Mouse (Mus musculus): ENCODE measurements around the gene Frs2. TPM values are rescaled to one million over a fixed set of nuclear protein-coding genes. Genes with fewer than 3 reads are reported as not detected.
A peak's percentile ranks its signal among the peaks of the same experiment; 100 is the strongest.
"Not testable (repeated sequence)": the region's sequence is repeated elsewhere in the genome, so short reads cannot be mapped to it uniquely, and the experiment has no call there.

The Frs2 gene
- polyA plus RNA-seq, 1 experiment: 8.8 TPM

- Histone ChIP-seq H3K4me3 (replicated peaks; ENCODE audit: control insufficient read depth, low read depth, low read length) (no peak overlapping the region), H3K4me1 (ENCODE audit: control insufficient read depth, insufficient read depth, low read length) (no peaks in the 10 kb centered on the region; the same call in 1 of the 2 replicates), H3K27ac (ENCODE audit: control insufficient read depth, insufficient read depth, low read depth, low read length, poor library complexity) (no peak overlapping the region)
- WGBS: 62% methylated on average over 14 of the region's 14 CpGs
- TF ChIP-seq CTCF (IDR thresholded peaks at IDR 0.05; ENCODE audit: control insufficient read depth, insufficient read depth, low read length): no peak
- TF ChIP-seq POLR2A (IDR thresholded peaks at IDR 0.05; ENCODE audit: borderline replicate concordance, control insufficient read depth, low read depth, low read length): no peak
These were observed 106.0 kb downstream of the Frs2 start for GRCm38 (mm10) chr10:117042295-117042694.

- WGBS: 67% methylated on average over 6 of the region's 6 CpGs
- TF ChIP-seq POLR2A (IDR thresholded peaks at IDR 0.05; ENCODE audit: borderline replicate concordance, control insufficient read depth, low read depth, low read length) (no peak), CTCF (IDR thresholded peaks at IDR 0.05; ENCODE audit: control insufficient read depth, insufficient read depth, low read length) (no peak)
- Histone ChIP-seq H3K27ac (ENCODE audit: control insufficient read depth, insufficient read depth, low read depth, low read length, poor library complexity) (no peak overlapping the region), H3K4me3 (replicated peaks; ENCODE audit: control insufficient read depth, low read depth, low read length) (no peak overlapping the region), H3K4me1 (ENCODE audit: control insufficient read depth, insufficient read depth, low read length) (no peaks in the 10 kb centered on the region; the same call in 1 of the 2 replicates)
These were observed 108.0 kb downstream of the Frs2 start for GRCm38 (mm10) chr10:117040355-117040754.

- 5% methylated on average over 8 of the region's 8 CpGs for WGBS
These were observed 114.5 kb downstream of the Frs2 start for GRCm38 (mm10) chr10:117033785-117034184.

GRCm38 (mm10) chr10:117031160-117031559, 117.2 kb downstream of the Frs2 start:
- Histone ChIP-seq H3K27ac (ENCODE audit: control insufficient read depth, insufficient read depth, low read depth, low read length, poor library complexity) (no peak overlapping the region), H3K4me1 (ENCODE audit: control insufficient read depth, insufficient read depth, low read length) (0 out of 2 replicates have a peak, but pooled peaks cover 1% of the 10 kb centered on the region), H3K4me3 (replicated peaks; ENCODE audit: control insufficient read depth, low read depth, low read length) (no peak overlapping the region)
- no peak for TF ChIP-seq CTCF (IDR thresholded peaks at IDR 0.05; ENCODE audit: control insufficient read depth, insufficient read depth, low read length)
- TF ChIP-seq POLR2A (IDR thresholded peaks at IDR 0.05; ENCODE audit: borderline replicate concordance, control insufficient read depth, low read depth, low read length): no peak
- WGBS: 79% methylated on average over 3 of the region's 3 CpGs

More at GRCm38 (mm10) chr10:117033785-117034184, 114.5 kb downstream of the Frs2 start:
- 0 out of 2 replicates have a peak, but pooled peaks cover 1% of the 10 kb centered on the region for H3K4me1 ChIP-seq (ENCODE audit: control insufficient read depth, insufficient read depth, low read length)
- H3K27ac ChIP-seq (ENCODE audit: control insufficient read depth, insufficient read depth, low read depth, low read length, poor library complexity): no peak overlapping the region
- TF ChIP-seq POLR2A (IDR thresholded peaks at IDR 0.05; ENCODE audit: borderline replicate concordance, control insufficient read depth, low read depth, low read length) (no peak), CTCF (IDR thresholded peaks at IDR 0.05; ENCODE audit: control insufficient read depth, insufficient read depth, low read length) (peak; percentile 79)
- H3K4me3 ChIP-seq (replicated peaks; ENCODE audit: control insufficient read depth, low read depth, low read length): no peak overlapping the region

GRCm38 (mm10) chr10:117026176-117026575, 122.2 kb downstream of the Frs2 start:
- 71% methylated on average over 8 of the region's 8 CpGs for WGBS
- TF ChIP-seq CTCF (IDR thresholded peaks at IDR 0.05; ENCODE audit: control insufficient read depth, insufficient read depth, low read length): no peak
- H3K4me1 ChIP-seq (ENCODE audit: control insufficient read depth, insufficient read depth, low read length): 0 out of 2 replicates have a peak, but pooled peaks cover under 1% of the 10 kb centered on the region
- no peak overlapping the region for H3K27ac ChIP-seq (ENCODE audit: control insufficient read depth, insufficient read depth, low read depth, low read length, poor library complexity)
- no peak overlapping the region for H3K4me3 ChIP-seq (replicated peaks; ENCODE audit: control insufficient read depth, low read depth, low read length)

GRCm38 (mm10) chr10:117025776-117026175, 122.6 kb downstream of the Frs2 start:
- not testable (repeated sequence) for H3K27ac ChIP-seq (ENCODE audit: control insufficient read depth, insufficient read depth, low read depth, low read length, poor library complexity); H3K4me3 ChIP-seq (replicated peaks; ENCODE audit: control insufficient read depth, low read depth, low read length); H3K4me1 ChIP-seq (ENCODE audit: control insufficient read depth, insufficient read depth, low read length)

- TF ChIP-seq CTCF (IDR thresholded peaks at IDR 0.05; ENCODE audit: control insufficient read depth, insufficient read depth, low read length) (no peak), POLR2A (IDR thresholded peaks at IDR 0.05; ENCODE audit: borderline replicate concordance, control insufficient read depth, low read depth, low read length) (no peak)
- 39% methylated on average over 16 of the region's 16 CpGs for WGBS
- Histone ChIP-seq H3K27ac (ENCODE audit: control insufficient read depth, insufficient read depth, low read depth, low read length, poor library complexity) (no peak overlapping the region), H3K4me1 (ENCODE audit: control insufficient read depth, insufficient read depth, low read length) (no peaks in the 10 kb centered on the region), H3K4me3 (replicated peaks; ENCODE audit: control insufficient read depth, low read depth, low read length) (no peak overlapping the region)
These were observed 124.6 kb downstream of the Frs2 start for GRCm38 (mm10) chr10:117023693-117024092.

- Histone ChIP-seq H3K4me1 (ENCODE audit: control insufficient read depth, insufficient read depth, low read length) (no peaks in the 10 kb centered on the region), H3K4me3 (replicated peaks; ENCODE audit: control insufficient read depth, low read depth, low read length) (no peak overlapping the region), H3K27ac (ENCODE audit: control insufficient read depth, insufficient read depth, low read depth, low read length, poor library complexity) (no peak overlapping the region)
- 75% methylated on average over 21 of the region's 21 CpGs for WGBS
- TF ChIP-seq CTCF (IDR thresholded peaks at IDR 0.05; ENCODE audit: control insufficient read depth, insufficient read depth, low read length) (no peak), POLR2A (IDR thresholded peaks at IDR 0.05; ENCODE audit: borderline replicate concordance, control insufficient read depth, low read depth, low read length) (no peak)
These were observed 127.1 kb downstream of the Frs2 start for GRCm38 (mm10) chr10:117021020-117021754.

Other genes with a start within 250 kb of the Frs2 start
- 8.9 and 10.7 TPM in 2 replicates for gene Rab3ip, start 197.8 kb downstream of the Frs2 start, polyA plus RNA-seq (2011; ENCODE audit: insufficient read depth, insufficient read length, low replicate concordance, missing spikeins)
- not detected in 2 replicates for gene Gm10271, start 175.9 kb downstream of the Frs2 start, polyA plus RNA-seq (2011; ENCODE audit: insufficient read depth, insufficient read length, low replicate concordance, missing spikeins)
- not detected in 2 replicates for gene Best3, start 162.2 kb downstream of the Frs2 start, polyA plus RNA-seq (2011; ENCODE audit: insufficient read depth, insufficient read length, low replicate concordance, missing spikeins)
- gene Lrrc10, start 103.2 kb downstream of the Frs2 start, polyA plus RNA-seq (2011; ENCODE audit: insufficient read depth, insufficient read length, low replicate concordance, missing spikeins): not detected in 2 replicates
- 70.5 and 126 TPM in 2 replicates for gene Cct2, start 84.7 kb downstream of the Frs2 start, polyA plus RNA-seq (2011; ENCODE audit: insufficient read depth, insufficient read length, low replicate concordance, missing spikeins)
- 53.4 and 59.1 TPM in 2 replicates for gene Yeats4, start 76.0 kb upstream of the Frs2 start, polyA plus RNA-seq (2011; ENCODE audit: insufficient read depth, insufficient read length, low replicate concordance, missing spikeins)
- not detected in 2 replicates for gene 9530003J23Rik, start 90.2 kb upstream of the Frs2 start, polyA plus RNA-seq (2011; ENCODE audit: insufficient read depth, insufficient read length, low replicate concordance, missing spikeins)
- 276 and 1,158 TPM in 2 replicates for gene Lyz2, start 133.8 kb upstream of the Frs2 start, polyA plus RNA-seq (2011; ENCODE audit: insufficient read depth, insufficient read length, low replicate concordance, missing spikeins)
- gene Lyz1, start 144.3 kb upstream of the Frs2 start, polyA plus RNA-seq (2011; ENCODE audit: insufficient read depth, insufficient read length, low replicate concordance, missing spikeins): 5.6 TPM in 1 of 2 replicates, not detected in the other
- gene Cpsf6, start 231.5 kb upstream of the Frs2 start, polyA plus RNA-seq (2011; ENCODE audit: insufficient read depth, insufficient read length, low replicate concordance, missing spikeins): 48.0 and 64.9 TPM in 2 replicates